Mouse (Mus musculus) thymus, adult 2 months (tissue): ENCODE measurements at regions not wholly inside any gene's neighbourhood (a gene's known extent, or its start where the extent isn't known, plus 50 kb on each side); places are given as distances from the start of the nearest gene placed in this dataset.

ENCODE experiments used
- CTCF ChIP-seq: fragments of 200-500 bp; IDR thresholded peaks from 2 replicates; pipeline ENCODE4 v1.5.1; 2012; ENCODE audit warnings: mild to moderate bottlenecking, control low read depth, low read length, moderate library complexity, borderline replicate concordance; ENCODE audit not compliant: control insufficient read depth, poor library complexity, insufficient read depth; ENCODE audit errors: extremely low read depth
- POLR2A ChIP-seq: fragments of 200-500 bp; IDR thresholded peaks from 2 replicates; pipeline ENCODE4 v1.6.1; 2012; ENCODE audit warnings: mild to moderate bottlenecking, low read length, control low read depth, moderate library complexity; ENCODE audit not compliant: control insufficient read depth, poor library complexity, insufficient read depth; ENCODE audit errors: extremely low read depth

DNA sequence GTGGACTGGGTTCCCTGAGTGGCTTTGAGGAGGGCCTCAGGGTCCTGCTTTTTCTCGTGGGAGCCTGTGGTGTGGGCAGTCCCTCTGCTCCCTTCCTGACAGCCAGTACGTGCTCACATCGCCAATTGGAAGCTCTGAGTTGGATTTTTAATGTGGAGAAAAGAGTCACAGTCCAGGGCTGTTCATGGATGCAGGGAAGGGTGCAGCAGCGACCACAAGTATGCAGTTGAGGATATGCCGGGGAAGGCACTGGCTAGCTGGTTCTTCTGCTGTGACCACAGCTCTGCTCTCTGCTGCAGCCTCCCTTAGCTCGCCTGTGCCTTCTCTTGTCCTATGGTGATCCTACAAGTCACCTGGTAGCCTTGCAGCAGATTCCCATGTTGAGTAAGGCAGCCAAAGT is 177.5 kb upstream of the Lef1 start:
- TF ChIP-seq CTCF (no peak), POLR2A (no peak)
